Mouse (Mus musculus): Measurements from ENCODE around the gene Wwc2. TPM values are rescaled to one million over a fixed set of nuclear protein-coding genes. Genes with fewer than 3 reads are reported as not detected.

Gene Wwc2
- total RNA-seq, 2 experiments from 2014 or later, result 24.4 to 24.8 TPM

GRCm38 (mm10) chr8:47985644-47986043 is 5.1 kb downstream of the Wwc2 start:
- no peak for TF ChIP-seq CTCF (IDR thresholded peaks at IDR 0.05)
- H3K27ac ChIP-seq, result no peak overlapping the region
- intact Hi-C loops (cut with DNase I), result no loop called here
- H3K4me3 ChIP-seq, result no peak overlapping the region
- DNase-seq (ENCODE audit: extremely low spot score in 1 of 2, low spot score in 2 of 2), result no peak

GRCm38 (mm10) chr8:47985243-47985642 is 5.5 kb downstream of the Wwc2 start:
- intact Hi-C loops (cut with DNase I), result no loop called here
- H3K27ac ChIP-seq, result no peak overlapping the region
- DNase-seq (ENCODE audit: extremely low spot score in 1 of 2, low spot score in 2 of 2), result no peak
- no peak for TF ChIP-seq CTCF (IDR thresholded peaks at IDR 0.05)
- H3K4me3 ChIP-seq, result no peak overlapping the region

GRCm38 (mm10) chr8:47981075-47981474 is 9.6 kb downstream of the Wwc2 start:
- no peak for DNase-seq (ENCODE audit: extremely low spot score in 1 of 2, low spot score in 2 of 2)
- TF ChIP-seq CTCF (IDR thresholded peaks at IDR 0.05), result no peak
- Histone ChIP-seq H3K4me3 (no peak overlapping the region), H3K27ac (no peak overlapping the region)
- intact Hi-C loops (cut with DNase I), result no loop called here

GRCm38 (mm10) chr8:47979876-47980275 is 10.8 kb downstream of the Wwc2 start:
- no peak overlapping the region for H3K4me3 ChIP-seq
- no peak overlapping the region for H3K27ac ChIP-seq
- intact Hi-C loops (cut with DNase I), result no loop called here
- no peak for DNase-seq (ENCODE audit: extremely low spot score in 1 of 2, low spot score in 2 of 2)
- TF ChIP-seq CTCF (IDR thresholded peaks at IDR 0.05), result no peak

- intact Hi-C loops (cut with DNase I), result no loop called here
- DNase-seq (ENCODE audit: extremely low spot score in 1 of 2, low spot score in 2 of 2), result no peak
- Histone ChIP-seq H3K4me3 (no peak overlapping the region), H3K27ac (no peak overlapping the region)
- peak; percentile 53 for TF ChIP-seq CTCF (IDR thresholded peaks at IDR 0.05)
These were observed 12.0 kb downstream of the Wwc2 start for GRCm38 (mm10) chr8:47978755-47979154.

- no peak for TF ChIP-seq CTCF (IDR thresholded peaks at IDR 0.05)
- H3K27ac ChIP-seq, result no peak overlapping the region
- no peak for DNase-seq (ENCODE audit: extremely low spot score in 1 of 2, low spot score in 2 of 2)
- H3K4me3 ChIP-seq, result peak overlapping the region; percentile 40
- intact Hi-C loops (cut with DNase I), result no loop called here
These were observed 15.8 kb downstream of the Wwc2 start for GRCm38 (mm10) chr8:47974963-47975314.

GRCm38 (mm10) chr8:47974138-47974962 is 16.4 kb downstream of the Wwc2 start:
- no peak for DNase-seq (ENCODE audit: extremely low spot score in 1 of 2, low spot score in 2 of 2)
- intact Hi-C loops (cut with DNase I), result no loop called here
- H3K27ac ChIP-seq, result no peak overlapping the region
- peak overlapping the region; percentile 40 for H3K4me3 ChIP-seq
- no peak for TF ChIP-seq CTCF (IDR thresholded peaks at IDR 0.05)

- H3K27ac ChIP-seq, result no peak overlapping the region
- intact Hi-C loops (cut with DNase I), result no loop called here
- no peak for TF ChIP-seq CTCF (IDR thresholded peaks at IDR 0.05)
- no peak overlapping the region for H3K4me3 ChIP-seq
- no peak for DNase-seq (ENCODE audit: extremely low spot score in 1 of 2, low spot score in 2 of 2)
These were observed 19.6 kb downstream of the Wwc2 start for GRCm38 (mm10) chr8:47971121-47971520.

- H3K27ac ChIP-seq, result no peak overlapping the region
- no peak for TF ChIP-seq CTCF (IDR thresholded peaks at IDR 0.05)
- DNase-seq (ENCODE audit: extremely low spot score in 1 of 2, low spot score in 2 of 2), result no peak
These were observed 20.1 kb downstream of the Wwc2 start for GRCm38 (mm10) chr8:47970576-47970975.

GRCm38 (mm10) chr8:47967045-47967920 is 23.4 kb downstream of the Wwc2 start:
- no peak overlapping the region for H3K4me3 ChIP-seq
- no peak for TF ChIP-seq CTCF (IDR thresholded peaks at IDR 0.05)
- intact Hi-C loops (cut with DNase I), result no loop called here
- H3K27ac ChIP-seq, result no peak overlapping the region
- DNase-seq (ENCODE audit: extremely low spot score in 1 of 2, low spot score in 2 of 2), result no peak

More at GRCm38 (mm10) chr8:47970576-47970975, 20.1 kb downstream of the Wwc2 start:
- intact Hi-C loops (cut with DNase I), result no loop called here
- no peak overlapping the region for H3K4me3 ChIP-seq

GRCm38 (mm10) chr8:47962484-47962883 is 28.2 kb downstream of the Wwc2 start:
- no peak overlapping the region for H3K4me3 ChIP-seq
- no peak overlapping the region for H3K27ac ChIP-seq
- no peak for TF ChIP-seq CTCF (IDR thresholded peaks at IDR 0.05)
- intact Hi-C loops (cut with DNase I), result no loop called here
- no peak for DNase-seq (ENCODE audit: extremely low spot score in 1 of 2, low spot score in 2 of 2)

GRCm38 (mm10) chr8:47962005-47962404 is 28.7 kb downstream of the Wwc2 start:
- Histone ChIP-seq H3K27ac (no peak overlapping the region), H3K4me3 (no peak overlapping the region)
- intact Hi-C loops (cut with DNase I), result no loop called here
- TF ChIP-seq CTCF (IDR thresholded peaks at IDR 0.05), result no peak
- DNase-seq (ENCODE audit: extremely low spot score in 1 of 2, low spot score in 2 of 2), result no peak

All from left cerebral cortex, adult 2 months (tissue).